8 mouse cellular contexts compared by ENCODE assay signal in the genomic region with DNA sequence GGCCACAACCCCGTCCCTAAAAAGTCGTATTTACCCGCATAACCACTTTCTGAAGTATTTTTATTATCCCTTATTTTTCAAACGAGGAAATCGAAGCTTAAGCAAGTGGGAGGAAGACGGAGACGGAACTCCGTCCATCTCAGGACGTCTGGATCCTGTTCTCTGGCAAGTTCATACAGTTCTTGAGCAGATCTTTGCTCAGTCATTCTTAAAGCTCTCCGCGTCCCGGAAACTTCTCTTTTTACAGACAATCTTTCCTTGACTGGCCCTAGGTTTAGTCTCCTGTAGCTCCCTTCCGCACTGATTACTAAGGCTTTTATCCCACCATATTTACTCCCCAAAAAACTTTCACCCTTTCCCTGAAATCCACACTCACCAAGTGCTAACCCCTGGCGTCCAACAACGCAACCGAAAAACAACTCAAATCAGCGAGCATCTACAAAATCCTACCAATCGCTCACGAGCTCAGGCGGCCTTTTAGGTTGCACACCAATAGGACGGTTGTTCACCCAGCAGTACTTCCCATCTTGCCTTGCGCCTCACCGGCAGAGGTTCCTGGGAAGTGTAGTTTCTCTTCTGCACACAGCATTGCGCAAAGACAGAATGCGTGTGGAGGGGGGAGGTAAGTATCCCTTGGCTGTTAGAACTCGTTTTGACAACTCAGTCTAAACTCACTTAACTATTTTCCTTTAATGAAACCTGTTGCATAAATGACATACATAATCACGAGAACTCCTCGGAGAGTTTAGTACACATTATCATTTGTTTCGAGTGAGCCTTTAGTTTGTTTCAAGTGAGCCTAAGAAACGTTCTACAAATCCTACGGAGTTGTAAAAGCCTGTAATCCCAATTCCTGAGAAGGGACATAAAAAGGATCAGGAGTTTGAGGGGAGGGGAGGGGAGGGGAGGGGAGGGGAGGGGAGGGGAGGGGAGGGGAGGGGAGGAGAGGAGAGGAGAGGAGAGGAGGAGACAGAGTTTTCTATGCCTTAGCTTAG. TPM values are rescaled to one million over a fixed set of nuclear protein-coding genes. Genes with fewer than 3 reads are reported as not detected.
DNase-seq lines count a peak whose midpoint lies in the region; ATAC-seq and TF ChIP-seq lines count a peak whose summit lies in the region.

No protein-coding gene starts in this region.

- TF ChIP-seq CTCF in Patski (IDR thresholded peaks at IDR 0.05), result no peak

- DNase-seq in Patski (ENCODE audit: low read depth, low spot score), result peak; percentile 64
- DNase-seq in cerebellum, postnatal 14 days, result peak; percentile 79 to 82
- peak; percentile 76 for DNase-seq in frontal cortex, postnatal 14 days (ENCODE audit: low spot score in 2 of 2)
- DNase-seq in layer of hippocampus, postnatal 25 days (ENCODE audit: extremely low spot score in 1 of 2, low spot score in 1 of 2), result peak; percentile 52 to 56
- peak; percentile 92 for DNase-seq in lung, postnatal 25 days (ENCODE audit: low spot score)
- peak; percentile 92 for DNase-seq in retina, embryonic 14.5 days (ENCODE audit: low spot score)
- DNase-seq in thymus, postnatal 4 days, result peak; percentile 79

- H3K36me3 ChIP-seq in hindbrain, embryonic 13.5 days, result peaks cover 4% of the 10 kb centered on the region; the same call in 1 of the 2 replicates

- H3K4me1 ChIP-seq in hindbrain, embryonic 13.5 days (replicated peaks), result peaks cover 9% of the 10 kb centered on the region

- H3K9ac ChIP-seq in hindbrain, embryonic 13.5 days, result peak overlapping the region; percentile 63

- H3K9me3 ChIP-seq in hindbrain, embryonic 13.5 days, result no peaks in the 10 kb centered on the region

- peak overlapping the region; percentile 52; the same call in 1 of the 2 replicates for H3K27ac ChIP-seq in hindbrain, embryonic 13.5 days

- peak; percentile 98 for ATAC-seq in Patski
- ATAC-seq in hindbrain, embryonic 13.5 days (ENCODE audit: low FRiP score), result peak; percentile 97

- peak overlapping the region; percentile 63 for H3K4me2 ChIP-seq in hindbrain, embryonic 13.5 days

- in situ Hi-C loops in Patski (cut with MboI; ENCODE audit: low pct_unique_long_range_greater_than_20kb), result no loop called here

- POLR2A ChIA-PET in Patski (lab: Charles Lee), result interaction anchor here (2.1 kb wide), 1 partner anchor 12 kb away, joined by 6 read pairs; no protein-coding TSS in a partner anchor

- no peaks in the 10 kb centered on the region for H3K27me3 ChIP-seq in Patski
- H3K27me3 ChIP-seq in hindbrain, embryonic 13.5 days, result no peaks in the 10 kb centered on the region

- 2% methylated on average over 31 of the region's 31 CpGs for WGBS in hindbrain, embryonic 13.5 days

- peak overlapping the region; percentile 51 for H3K4me3 ChIP-seq in hindbrain, embryonic 13.5 days

- CTCF ChIA-PET in Patski (lab: Charles Lee), result interaction anchor here (0.9 to 2.1 kb wide), 5 partner anchors 11 to 81 kb away, joined by 3 to 9 read pairs (median 3); no protein-coding TSS in a partner anchor

RNA-seq across cellular contexts. Expression of a gene that starts 6.7 kb away (rescaled TPM):
- 41.4 TPM for polyA plus RNA-seq in Patski (2021)
- polyA plus RNA-seq in hindbrain, embryonic 13.5 days (2015; fragmentation: Nextera tagmentation; extraction: Ambion mirVana), result 45.6 and 47.3 TPM in 2 replicates
- 10 to 100 TPM; 38.9 to 49.5 TPM for total RNA-seq in layer of hippocampus, postnatal 25 days (2021)

RNA-seq across cellular contexts. Expression of a gene that starts 6.9 kb away (rescaled TPM):
- 12.4 TPM for polyA plus RNA-seq in Patski (2021)
- 13.2 and 14.2 TPM in 2 replicates for polyA plus RNA-seq in hindbrain, embryonic 13.5 days (2015; fragmentation: Nextera tagmentation; extraction: Ambion mirVana)
- total RNA-seq in layer of hippocampus, postnatal 25 days (2021), result 1 to 10 TPM; 4.9 to 6.0 TPM

Comparison
In these comparisons a context has a peak if more than half of its experiments do, and no peak if none do; other contexts are left out.
1. Peak in every context shown above with its lines: DNase-seq, ATAC-seq, H3K4me3 ChIP-seq and H3K27ac ChIP-seq.